Mouse (Mus musculus) liver, embryonic 15.5 days (tissue): ENCODE results near the gene Clint1. TPM values are rescaled to one million over a fixed set of nuclear protein-coding genes. Genes with fewer than 3 reads are reported as not detected.

Experiments
- ATAC-seq: fragments of 200-750 bp; cut with Nextera tagmentation; 2 replicates; pipeline ENCODE4 v1.8.0; 2017; ENCODE audit warnings: moderate number of reproducible peaks, mild to moderate bottlenecking, moderate library complexity; ENCODE audit not compliant: insufficient read depth
- H3K27ac ChIP-seq: fragments of 300-500 bp; sonication (generic); replicated peaks from 2 replicates; pipeline ENCODE4 v1.5.1; 2015; ENCODE audit warnings: mild to moderate bottlenecking, inconsistent platforms
- H3K27me3 ChIP-seq: fragments of 300-500 bp; sonication (generic); 2 replicates; pipeline ENCODE4 v1.6.1; 2015; ENCODE audit warnings: mild to moderate bottlenecking, inconsistent platforms
- H3K36me3 ChIP-seq: fragments of 300-500 bp; sonication (generic); replicated peaks from 2 replicates; pipeline ENCODE4 v1.6.1; 2015; ENCODE audit warnings: moderate library complexity, mild to moderate bottlenecking, inconsistent platforms
- H3K4me1 ChIP-seq: fragments of 300-500 bp; sonication (generic); replicated peaks from 2 replicates; pipeline ENCODE4 v1.6.1; 2015; ENCODE audit warnings: inconsistent platforms
- H3K4me2 ChIP-seq: fragments of 300-500 bp; sonication (generic); 2 replicates; pipeline ENCODE4 v1.6.1; 2015; ENCODE audit warnings: moderate library complexity, mild to moderate bottlenecking, inconsistent platforms
- H3K4me3 ChIP-seq: fragments of 300-500 bp; sonication (generic); replicated peaks from 2 replicates; pipeline ENCODE4 v1.5.1; 2015; ENCODE audit warnings: mild to moderate bottlenecking, inconsistent platforms
- H3K9ac ChIP-seq: fragments of 300-500 bp; sonication (generic); 2 replicates; pipeline ENCODE4 v1.6.1; 2015; ENCODE audit warnings: moderate library complexity, mild to moderate bottlenecking, inconsistent platforms
- H3K9me3 ChIP-seq: fragments of 300-500 bp; sonication (generic); replicated peaks from 2 replicates; pipeline ENCODE4 v1.6.1; 2016; ENCODE audit warnings: inconsistent platforms
- WGBS: fragments of 180-500 bp; shearing (Covaris S2); methylation state at CpG from one replicate; pipeline ENCODE4 v1.1.7; 2015; ENCODE audit warnings: mixed read lengths; ENCODE audit not compliant: insufficient replicate concordance; 5-methylcytosine and 5-hydroxymethylcytosine counted together
- polyA plus RNA-seq: library from polyadenylated mRNA; unstranded; fragments of >200 nt; fragmentation: Nextera tagmentation; extraction: Ambion mirVana; gene quantifications from 2 replicates; pipeline ENCODE4 v1.2.1, GENCODE M21; 2015

The Clint1 gene
- 53.8 and 62.1 TPM in 2 replicates for polyA plus RNA-seq

GRCm38 (mm10) chr11:45851516-45852123 is at the start of gene Clint1:
Gene Clint1, plus strand, starts transcription at chr11:45852051.
- no peaks in the 10 kb centered on the region for H3K27me3 ChIP-seq
- no peaks in the 10 kb centered on the region for H3K9me3 ChIP-seq
- H3K4me3 ChIP-seq: peak within 1 kb of the TSS; percentile 95
- H3K4me2 ChIP-seq: peak within 1 kb of the TSS; percentile 77
- peaks cover 16% of the 10 kb centered on the region for H3K36me3 ChIP-seq
- WGBS: under 1% methylated on average over 57 of the region's 57 CpGs
- peak within 1 kb of the TSS; percentile 87 for H3K27ac ChIP-seq
- H3K4me1 ChIP-seq: peaks cover 65% of the 10 kb centered on the region
- H3K9ac ChIP-seq: peak within 1 kb of the TSS; percentile 96
- peak; percentile 80 for ATAC-seq

- Histone ChIP-seq H3K4me1 (peaks cover 93% of the 10 kb centered on the region), H3K9me3 (no peaks in the 10 kb centered on the region), H3K27ac (peak overlapping the region; percentile 99), H3K4me3 (no peak overlapping the region), H3K4me2 (no peak overlapping the region), H3K27me3 (no peaks in the 10 kb centered on the region), H3K36me3 (no peaks in the 10 kb centered on the region), H3K9ac (no peak overlapping the region)
- 82% methylated on average over 4 of the region's 4 CpGs for WGBS
- no peak for ATAC-seq
These were observed 47.8 kb upstream of the Clint1 start for GRCm38 (mm10) chr11:45804068-45804467.

- Histone ChIP-seq H3K36me3 (no peaks in the 10 kb centered on the region), H3K27me3 (no peaks in the 10 kb centered on the region), H3K4me2 (peak overlapping the region; percentile 56), H3K9me3 (no peaks in the 10 kb centered on the region), H3K4me3 (peak overlapping the region; percentile 27; the same call in 1 of the 2 replicates), H3K9ac (peak overlapping the region; percentile 41), H3K4me1 (peaks cover 93% of the 10 kb centered on the region), H3K27ac (peak overlapping the region; percentile 99)
- peak; percentile 96 for ATAC-seq
- WGBS: 10% methylated on average over 6 of the region's 6 CpGs
These were observed 46.5 kb upstream of the Clint1 start for GRCm38 (mm10) chr11:45805312-45805772.

GRCm38 (mm10) chr11:45805810-45806209 is 46.0 kb upstream of the Clint1 start:
- H3K9me3 ChIP-seq: no peaks in the 10 kb centered on the region
- peak overlapping the region; percentile 99 for H3K27ac ChIP-seq
- WGBS: 39% methylated on average over 2 of the region's 2 CpGs
- peak overlapping the region; percentile 56 for H3K4me2 ChIP-seq
- peak overlapping the region; percentile 41 for H3K9ac ChIP-seq
- no peak for ATAC-seq
- peaks cover 94% of the 10 kb centered on the region for H3K4me1 ChIP-seq
- H3K27me3 ChIP-seq: no peaks in the 10 kb centered on the region
- H3K36me3 ChIP-seq: no peaks in the 10 kb centered on the region
- H3K4me3 ChIP-seq: peak overlapping the region; percentile 27

DNA sequence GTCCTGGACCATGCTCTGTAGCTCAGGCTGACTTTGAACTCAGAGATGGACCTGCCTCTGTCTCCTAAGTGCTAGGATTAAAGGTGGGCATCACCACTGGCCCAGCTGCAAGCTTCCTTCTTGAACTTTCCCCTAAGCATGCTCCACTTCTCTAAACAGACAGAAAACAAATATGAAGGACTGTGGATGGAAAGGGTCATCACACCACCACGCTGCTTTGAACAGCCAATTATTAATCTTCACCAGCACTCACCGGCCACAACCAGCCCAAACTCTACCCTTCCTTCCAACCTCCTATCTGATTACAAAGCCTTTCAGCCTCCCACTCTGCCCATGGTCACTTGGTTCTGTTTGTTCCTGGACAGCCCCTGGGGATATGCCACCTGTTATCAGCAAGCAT is 45.6 kb upstream of the Clint1 start:
- Histone ChIP-seq H3K4me1 (peaks cover 94% of the 10 kb centered on the region), H3K9me3 (no peaks in the 10 kb centered on the region)

GRCm38 (mm10) chr11:45806809-45807208 is 45.0 kb upstream of the Clint1 start:
- Histone ChIP-seq H3K4me2 (peak overlapping the region; percentile 56), H3K36me3 (no peaks in the 10 kb centered on the region), H3K27me3 (no peaks in the 10 kb centered on the region), H3K9me3 (no peaks in the 10 kb centered on the region), H3K4me1 (peaks cover 94% of the 10 kb centered on the region), H3K4me3 (peak overlapping the region; percentile 27), H3K9ac (peak overlapping the region; percentile 41), H3K27ac (peak overlapping the region; percentile 99)
- WGBS: 69% methylated on average over 3 of the region's 3 CpGs
- no peak for ATAC-seq

More for the DNA sequence above, 45.6 kb upstream of the Clint1 start:
- 32% methylated on average over 2 of the region's 2 CpGs for WGBS
- Histone ChIP-seq H3K36me3 (no peaks in the 10 kb centered on the region), H3K4me3 (peak overlapping the region; percentile 27), H3K27me3 (no peaks in the 10 kb centered on the region), H3K4me2 (peak overlapping the region; percentile 56), H3K27ac (peak overlapping the region; percentile 99), H3K9ac (peak overlapping the region; percentile 41)
- no peak for ATAC-seq

DNA sequence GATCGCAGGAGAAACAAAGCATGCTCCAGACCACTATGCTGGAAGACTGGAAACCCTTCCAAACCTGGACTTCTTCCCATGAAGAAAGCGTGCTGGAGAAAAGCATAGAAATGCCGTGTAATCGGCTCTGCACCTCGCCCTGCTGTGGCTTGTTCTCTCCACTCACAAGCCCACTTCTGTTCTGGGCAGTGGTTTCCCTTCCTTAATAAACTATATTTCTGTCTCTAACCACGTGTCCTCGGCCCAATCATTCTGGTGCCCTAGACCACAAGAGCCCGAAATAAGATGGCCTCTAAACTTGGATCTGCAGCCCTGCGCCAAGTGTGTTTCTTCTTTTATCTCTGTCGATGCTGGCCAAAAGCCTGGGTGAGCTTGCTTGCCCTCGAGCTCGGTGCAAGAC is 44.0 kb upstream of the Clint1 start:
- Histone ChIP-seq H3K9ac (0 out of 2 replicates have a peak overlapping the region, but pooled peaks have one; percentile 41), H3K4me3 (peak overlapping the region; percentile 27; the same call in 1 of the 2 replicates), H3K4me2 (peak overlapping the region; percentile 56), H3K27ac (peak overlapping the region; percentile 99), H3K27me3 (no peaks in the 10 kb centered on the region), H3K36me3 (no peaks in the 10 kb centered on the region), H3K9me3 (no peaks in the 10 kb centered on the region), H3K4me1 (peaks cover 94% of the 10 kb centered on the region)
- WGBS: 45% methylated on average over 12 of the region's 12 CpGs
- no peak for ATAC-seq

GRCm38 (mm10) chr11:45809424-45809823 is 42.4 kb upstream of the Clint1 start:
- 20% methylated on average over 5 of the region's 5 CpGs for WGBS
- H3K9ac ChIP-seq: no peak overlapping the region
- H3K9me3 ChIP-seq: no peaks in the 10 kb centered on the region
- ATAC-seq: no peak
- no peak overlapping the region for H3K4me3 ChIP-seq
- H3K4me1 ChIP-seq: peaks cover 83% of the 10 kb centered on the region
- no peaks in the 10 kb centered on the region for H3K36me3 ChIP-seq
- H3K27me3 ChIP-seq: no peaks in the 10 kb centered on the region
- peak overlapping the region; percentile 56 for H3K4me2 ChIP-seq
- peak overlapping the region; percentile 99 for H3K27ac ChIP-seq

DNA sequence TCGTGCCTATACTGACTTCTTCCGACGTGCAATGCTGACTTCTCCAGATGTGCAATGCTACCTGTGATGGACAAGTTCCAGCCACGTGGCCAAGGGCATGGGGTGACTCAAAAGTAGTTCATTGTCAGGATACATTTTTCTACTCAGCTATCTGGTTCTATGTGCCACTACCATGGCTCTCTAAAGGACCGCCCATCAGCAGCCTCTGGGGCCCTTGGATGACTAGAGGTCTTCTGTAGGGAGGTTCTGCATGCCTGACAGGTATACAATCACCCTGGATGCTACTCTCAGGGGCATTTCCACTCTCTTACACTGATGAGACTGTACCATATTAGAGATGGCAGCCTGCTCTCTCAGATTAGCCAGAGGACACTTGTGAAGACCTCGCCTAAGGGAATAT is 41.8 kb upstream of the Clint1 start:
- Histone ChIP-seq H3K9me3 (no peaks in the 10 kb centered on the region), H3K4me3 (no peak overlapping the region), H3K4me1 (peaks cover 77% of the 10 kb centered on the region), H3K27me3 (no peaks in the 10 kb centered on the region), H3K27ac (peak overlapping the region; percentile 99), H3K9ac (peak overlapping the region; percentile 16), H3K36me3 (no peaks in the 10 kb centered on the region), H3K4me2 (peak overlapping the region; percentile 56)
- WGBS: 56% methylated on average over 6 of the region's 6 CpGs
- no peak for ATAC-seq

GRCm38 (mm10) chr11:45810805-45811204 is 41.0 kb upstream of the Clint1 start:
- peaks cover 69% of the 10 kb centered on the region for H3K4me1 ChIP-seq

DNA sequence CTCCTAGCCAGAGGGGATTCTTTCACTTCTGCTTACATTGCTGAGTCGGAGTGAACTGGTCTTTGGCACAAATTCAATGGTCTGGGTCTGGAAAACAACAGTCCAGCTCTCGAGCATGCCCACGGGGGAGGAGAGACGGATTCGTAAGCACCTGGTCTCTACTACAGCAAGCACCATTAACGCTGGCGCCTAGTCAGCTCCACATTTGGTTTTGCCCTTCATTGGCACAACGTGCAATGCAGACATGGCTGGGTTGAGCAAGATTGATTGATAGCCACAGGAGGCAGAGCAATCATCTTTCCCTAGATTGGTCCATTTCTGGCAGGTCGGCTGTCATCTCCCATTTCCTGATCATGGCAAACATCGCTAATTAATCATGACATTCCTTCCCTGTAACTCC is 36.2 kb upstream of the Clint1 start:
- no peak for ATAC-seq
- 0 out of 2 replicates have a peak, but pooled peaks cover 4% of the 10 kb centered on the region for H3K27me3 ChIP-seq
- peaks cover 21% of the 10 kb centered on the region for H3K4me1 ChIP-seq
- no peaks in the 10 kb centered on the region for H3K36me3 ChIP-seq
- no peak overlapping the region for H3K4me2 ChIP-seq
- H3K4me3 ChIP-seq: no peak overlapping the region
- no peak overlapping the region for H3K9ac ChIP-seq
- 79% methylated on average over 10 of the region's 10 CpGs for WGBS
- no peaks in the 10 kb centered on the region for H3K9me3 ChIP-seq
- H3K27ac ChIP-seq: no peak overlapping the region

More at GRCm38 (mm10) chr11:45810805-45811204, 41.0 kb upstream of the Clint1 start:
- H3K27ac ChIP-seq: peak overlapping the region; percentile 99
- no peaks in the 10 kb centered on the region for H3K36me3 ChIP-seq
- no peak overlapping the region for H3K4me3 ChIP-seq
- 0 out of 2 replicates have a peak, but pooled peaks cover 4% of the 10 kb centered on the region for H3K27me3 ChIP-seq
- no peaks in the 10 kb centered on the region for H3K9me3 ChIP-seq
- peak overlapping the region; percentile 56 for H3K4me2 ChIP-seq
- WGBS: 29% methylated on average over 8 of the region's 8 CpGs
- H3K9ac ChIP-seq: peak overlapping the region; percentile 16
- peak; percentile 88 for ATAC-seq
